Comparison of ENCODE assay signal across 8 mouse cellular contexts in genomic region chr5:21735584-21735983, GRCm38 (mm10). TPM values are rescaled to one million over a fixed set of nuclear protein-coding genes. Genes with fewer than 3 reads are reported as not detected.
DNase-seq lines count a peak whose midpoint lies in the region; ATAC-seq and TF ChIP-seq lines count a peak whose summit lies in the region.

No protein-coding gene starts in this region.

- no peak for ATAC-seq in limb, embryonic 13.5 days (ENCODE audit: low FRiP score, low read depth)
- peak; percentile 28; the same call in 1 of the 2 replicates for ATAC-seq in monocyte, adult 5-6 weeks (replicated peaks; ENCODE audit: insufficient number of reproducible peaks, low FRiP score, low TSS enrichment, poor library complexity, severe bottlenecking)
- ATAC-seq in stomach, postnatal 0 days (ENCODE audit: low FRiP score, low TSS enrichment), result peak; percentile 66

- H3K4me1 ChIP-seq in kidney, adult 2 months (ENCODE audit: control insufficient read depth, insufficient read depth, low read length), result peaks cover 12% of the 10 kb centered on the region; the same call in 1 of the 2 replicates
- H3K4me1 ChIP-seq in limb, embryonic 13.5 days, result peaks cover 16% of the 10 kb centered on the region
- H3K4me1 ChIP-seq in stomach, postnatal 0 days (replicated peaks; ENCODE audit: control insufficient read depth, insufficient read depth), result peaks cover 2% of the 10 kb centered on the region; the same call in 1 of the 2 replicates

- H3K9me3 ChIP-seq in limb, embryonic 13.5 days, result no peaks in the 10 kb centered on the region
- H3K9me3 ChIP-seq in stomach, postnatal 0 days (ENCODE audit: control insufficient read depth, low read length), result no peaks in the 10 kb centered on the region

- H3K27me3 ChIP-seq in kidney, adult 2 months (replicated peaks; ENCODE audit: control insufficient read depth, insufficient read depth, low read length), result no peaks in the 10 kb centered on the region
- H3K27me3 ChIP-seq in limb, embryonic 13.5 days, result no peaks in the 10 kb centered on the region
- no peaks in the 10 kb centered on the region for H3K27me3 ChIP-seq in stomach, postnatal 0 days (ENCODE audit: control insufficient read depth, insufficient read depth, low read length)

- peak; percentile 90 for TF ChIP-seq CTCF in kidney, adult 2 months (conservative IDR thresholded peaks at IDR 0.05; ENCODE audit: insufficient read depth, insufficient read length, low read depth, low read length)
- peak; percentile 87 for TF ChIP-seq CTCF in stomach, postnatal 0 days (IDR thresholded peaks at IDR 0.05; ENCODE audit: low read depth)

- H3K4me3 ChIP-seq in kidney, adult 2 months (ENCODE audit: insufficient read depth, low read depth, low read length), result peak overlapping the region; percentile 52
- H3K4me3 ChIP-seq in limb, embryonic 13.5 days, result peak overlapping the region; percentile 21
- peak overlapping the region; percentile 26 for H3K4me3 ChIP-seq in stomach, postnatal 0 days (ENCODE audit: low read depth, low read length)

- peaks cover 3% of the 10 kb centered on the region; the same call in 1 of the 2 replicates for H3K36me3 ChIP-seq in kidney, adult 2 months (ENCODE audit: control insufficient read depth, insufficient read depth, low read length)
- peaks cover 22% of the 10 kb centered on the region for H3K36me3 ChIP-seq in limb, embryonic 13.5 days
- peaks cover 8% of the 10 kb centered on the region for H3K36me3 ChIP-seq in stomach, postnatal 0 days (ENCODE audit: control insufficient read depth, insufficient read depth, low read length)

- H3K9ac ChIP-seq in limb, embryonic 13.5 days, result no peak overlapping the region
- H3K9ac ChIP-seq in stomach, postnatal 0 days (ENCODE audit: low read length), result no peak overlapping the region

- TF ChIP-seq EP300 in stomach, postnatal 0 days (optimal IDR thresholded peaks at IDR 0.05), result no peak

- peak overlapping the region; percentile 40 for H3K4me2 ChIP-seq in limb, embryonic 13.5 days (replicated peaks)
- no peak overlapping the region; the same call in 1 of the 2 replicates for H3K4me2 ChIP-seq in stomach, postnatal 0 days (replicated peaks; ENCODE audit: low read depth)

- no peak overlapping the region for H3K27ac ChIP-seq in kidney, adult 2 months (ENCODE audit: insufficient read depth, low read depth, low read length)
- no peak overlapping the region for H3K27ac ChIP-seq in limb, embryonic 13.5 days
- no peak overlapping the region for H3K27ac ChIP-seq in stomach, postnatal 0 days (replicated peaks)

- TF ChIP-seq POLR2A in kidney, adult 2 months (IDR thresholded peaks at IDR 0.05; ENCODE audit: low read depth, low read length), result no peak

- WGBS in kidney, adult 2 months, result 32% methylated on average over 10 of the region's 10 CpGs
- 27% methylated on average over 10 of the region's 10 CpGs for WGBS in limb, embryonic 13.5 days
- 27% methylated on average over 10 of the region's 10 CpGs for WGBS in stomach, postnatal 0 days

- peak; percentile 80 for DNase-seq in 3T3-L1 (ENCODE audit: low read depth, low spot score)
- peak; percentile 92 for DNase-seq in ZHBTc4 (ENCODE audit: low read depth, low spot score)
- DNase-seq in embryo, embryonic 10 days (ENCODE audit: low spot score), result peak; percentile 82
- peak; percentile 53 to 69 for DNase-seq in gastrocnemius, postnatal 4 days (ENCODE audit: low spot score in 2 of 2)
- DNase-seq in kidney, adult 2 months, result peak; percentile 84
- peak; percentile 88 for DNase-seq in stomach, postnatal 0 days (ENCODE audit: low spot score)

RNA-seq across cellular contexts. Expression of gene Pmpcb, which starts 1.4 kb away (rescaled TPM):
- 100 to 1,000 TPM; 128 TPM for total RNA-seq in gastrocnemius, postnatal 4 days (2021)
- 111 and 141 TPM in 2 replicates for polyA plus RNA-seq in kidney, adult 2 months (2012; rRNA removed)
- 91.5 and 94.9 TPM in 2 replicates for polyA plus RNA-seq in limb, embryonic 13.5 days (2015; fragmentation: Nextera tagmentation; extraction: Ambion mirVana)
- 72.0 to 160 TPM (median 85.6 TPM) in 3 replicates for total RNA-seq in monocyte, adult 5-6 weeks (2017)
- polyA plus RNA-seq in stomach, postnatal 0 days (2015; fragmentation: Nextera tagmentation; extraction: Ambion mirVana), result 53.6 and 56.7 TPM in 2 replicates

RNA-seq across cellular contexts. Expression of gene Napepld, which starts 34.4 kb away (rescaled TPM):
- 1 to 10 TPM; 4.5 to 4.6 TPM for total RNA-seq in gastrocnemius, postnatal 4 days (2021)
- polyA plus RNA-seq in kidney, adult 2 months (2012; rRNA removed), result 4.3 and 5.1 TPM in 2 replicates
- 2.1 and 2.5 TPM in 2 replicates for polyA plus RNA-seq in limb, embryonic 13.5 days (2015; fragmentation: Nextera tagmentation; extraction: Ambion mirVana)
- 0.21 to 0.95 TPM (median 0.87 TPM) in 3 replicates for total RNA-seq in monocyte, adult 5-6 weeks (2017)
- 3.3 and 3.7 TPM in 2 replicates for polyA plus RNA-seq in stomach, postnatal 0 days (2015; fragmentation: Nextera tagmentation; extraction: Ambion mirVana)

RNA-seq across cellular contexts. Expression of gene Dnajc2, which starts 49.5 kb away (rescaled TPM):
- 10 to 100 TPM; 23.5 to 24.3 TPM for total RNA-seq in gastrocnemius, postnatal 4 days (2021)
- polyA plus RNA-seq in kidney, adult 2 months (2012; rRNA removed), result 7.2 and 7.5 TPM in 2 replicates
- 67.5 and 73.5 TPM in 2 replicates for polyA plus RNA-seq in limb, embryonic 13.5 days (2015; fragmentation: Nextera tagmentation; extraction: Ambion mirVana)
- total RNA-seq in monocyte, adult 5-6 weeks (2017), result 90.7 to 113 TPM (median 108 TPM) in 3 replicates
- 40.3 and 43.6 TPM in 2 replicates for polyA plus RNA-seq in stomach, postnatal 0 days (2015; fragmentation: Nextera tagmentation; extraction: Ambion mirVana)

RNA-seq across cellular contexts. Expression of gene Psmc2, which starts 49.5 kb away (rescaled TPM):
- total RNA-seq in gastrocnemius, postnatal 4 days (2021), result 100 to 1,000 TPM; 117 to 134 TPM
- 30.7 and 42.3 TPM in 2 replicates for polyA plus RNA-seq in kidney, adult 2 months (2012; rRNA removed)
- 192 and 201 TPM in 2 replicates for polyA plus RNA-seq in limb, embryonic 13.5 days (2015; fragmentation: Nextera tagmentation; extraction: Ambion mirVana)
- 69.9 to 75.6 TPM (median 74.7 TPM) in 3 replicates for total RNA-seq in monocyte, adult 5-6 weeks (2017)
- 126 and 127 TPM in 2 replicates for polyA plus RNA-seq in stomach, postnatal 0 days (2015; fragmentation: Nextera tagmentation; extraction: Ambion mirVana)
